Mouse (Mus musculus) natural killer cell, adult 2 months (primary cell): Measurements from ENCODE around the gene Pheta1.

ENCODE experiments used
- DNase-seq, 2 experiments: peaks; one replicate each; pipeline ENCODE4 v3.0.0; 2022; ENCODE audit warnings: low spot score in 2 of 2

Gene Pheta1

GRCm38 (mm10) chr5:121848743-121849142 lies at the start of gene Pheta1:
Gene Pheta1 (plus strand): TSS chr5:121848984.
- DNase-seq = peak; percentile 80 to 84

GRCm38 (mm10) chr5:121807186-121807585 lies 41.6 kb upstream of the Pheta1 start:
- DNase-seq = no peak

- no peak for DNase-seq
These were observed 40.6 kb upstream of the Pheta1 start for GRCm38 (mm10) chr5:121808202-121808601.

- DNase-seq = no peak
These were observed 39.0 kb upstream of the Pheta1 start for GRCm38 (mm10) chr5:121809667-121810224.

- no peak for DNase-seq
These were observed 38.2 kb upstream of the Pheta1 start for GRCm38 (mm10) chr5:121810331-121811151.

GRCm38 (mm10) chr5:121811485-121811931 lies 37.3 kb upstream of the Pheta1 start:
- no peak for DNase-seq

GRCm38 (mm10) chr5:121812526-121813243 lies 36.1 kb upstream of the Pheta1 start:
- no peak for DNase-seq

- DNase-seq = no peak
These were observed 35.0 kb upstream of the Pheta1 start for GRCm38 (mm10) chr5:121813744-121814143.

- DNase-seq = peak; percentile 55 to 68
These were observed 33.7 kb upstream of the Pheta1 start for GRCm38 (mm10) chr5:121815067-121815466.

GRCm38 (mm10) chr5:121815867-121816380 lies 32.9 kb upstream of the Pheta1 start:
- DNase-seq = no peak

GRCm38 (mm10) chr5:121816611-121817010 lies 32.2 kb upstream of the Pheta1 start:
- DNase-seq = no peak

- DNase-seq = no peak
These were observed 31.2 kb upstream of the Pheta1 start for GRCm38 (mm10) chr5:121817551-121817950.

- no peak for DNase-seq
These were observed 30.4 kb upstream of the Pheta1 start for GRCm38 (mm10) chr5:121818401-121818800.

GRCm38 (mm10) chr5:121818862-121819261 lies 29.9 kb upstream of the Pheta1 start:
- DNase-seq = no peak

GRCm38 (mm10) chr5:121819559-121819958 lies 29.2 kb upstream of the Pheta1 start:
- DNase-seq = no peak

GRCm38 (mm10) chr5:121820161-121820560 lies 28.6 kb upstream of the Pheta1 start:
- DNase-seq = no peak

GRCm38 (mm10) chr5:121820657-121821056 lies 28.1 kb upstream of the Pheta1 start:
- no peak for DNase-seq

- no peak for DNase-seq
These were observed 27.7 kb upstream of the Pheta1 start for GRCm38 (mm10) chr5:121821116-121821515.

GRCm38 (mm10) chr5:121821552-121821951 lies 27.2 kb upstream of the Pheta1 start:
- DNase-seq = no peak

GRCm38 (mm10) chr5:121822786-121823505 lies 25.8 kb upstream of the Pheta1 start:
- DNase-seq = no peak

- DNase-seq = no peak
These were observed 25.1 kb upstream of the Pheta1 start for GRCm38 (mm10) chr5:121823668-121824067.

GRCm38 (mm10) chr5:121824121-121824520 lies 24.7 kb upstream of the Pheta1 start:
- DNase-seq = no peak
